Mouse (Mus musculus): Measurements from ENCODE around the gene Kbtbd2. TPM values are rescaled to one million over a fixed set of nuclear protein-coding genes. Genes with fewer than 3 reads are reported as not detected.

Kbtbd2 gene
- polyA plus RNA-seq, 1 experiment: 42.6 TPM

DNA sequence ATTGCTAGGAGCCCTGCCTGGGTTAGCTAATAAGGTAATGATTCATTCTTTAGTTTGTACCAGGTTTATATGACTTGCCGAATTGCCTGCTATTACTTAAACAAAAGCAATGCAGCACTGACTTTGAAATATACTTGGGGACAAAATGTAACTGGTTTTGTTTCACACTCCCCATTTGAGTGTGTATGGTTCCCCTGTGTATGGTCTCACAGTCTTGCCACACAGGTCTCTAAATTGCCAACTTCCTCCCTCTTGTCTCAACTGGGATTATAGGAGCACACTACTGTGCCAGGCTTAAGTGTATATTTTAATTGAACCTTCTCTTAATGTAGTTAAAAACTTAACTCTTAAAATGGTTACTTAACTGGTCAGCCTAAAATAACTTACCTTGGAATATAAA is 38.3 kb downstream of the Kbtbd2 start:
- Histone ChIP-seq H3K27ac (ENCODE audit: insufficient read depth, low read depth, low read length) (0 out of 2 replicates have a peak overlapping the region, but pooled peaks have one; percentile 6), H3K4me3 (ENCODE audit: insufficient read depth, low read length) (no peak overlapping the region), H3K4me1 (ENCODE audit: control insufficient read depth, insufficient read depth, low read length) (peaks cover 48% of the 10 kb centered on the region)
- TF ChIP-seq CTCF (IDR thresholded peaks at IDR 0.05; ENCODE audit: low read depth, low read length): no peak
- TF ChIP-seq POLR2A (IDR thresholded peaks at IDR 0.05; ENCODE audit: borderline replicate concordance, low read depth, low read length): no peak

DNA sequence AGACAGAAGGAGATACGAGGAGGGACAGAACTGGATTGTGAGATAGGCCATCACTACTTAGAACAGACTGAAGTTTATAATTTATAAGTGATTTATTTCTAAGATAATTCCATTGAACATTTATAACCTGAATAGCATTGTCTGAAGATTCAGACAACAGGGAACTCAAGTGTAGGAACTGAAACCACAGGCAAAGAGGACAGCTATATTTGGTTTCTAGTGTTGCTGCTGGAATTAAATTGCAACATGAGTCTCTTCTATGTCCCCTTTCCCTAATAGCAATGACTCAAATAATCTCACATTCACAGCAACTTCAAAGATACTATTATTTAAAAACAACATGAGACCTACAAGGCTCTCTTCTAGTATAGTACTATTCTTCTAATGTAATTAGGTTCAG is 41.5 kb downstream of the Kbtbd2 start:
- no peak overlapping the region for H3K4me3 ChIP-seq (ENCODE audit: insufficient read depth, low read length)
- TF ChIP-seq POLR2A (IDR thresholded peaks at IDR 0.05; ENCODE audit: borderline replicate concordance, low read depth, low read length): no peak
- TF ChIP-seq CTCF (IDR thresholded peaks at IDR 0.05; ENCODE audit: low read depth, low read length): no peak
- peak overlapping the region; percentile 94 for H3K27ac ChIP-seq (ENCODE audit: insufficient read depth, low read depth, low read length)
- H3K4me1 ChIP-seq (ENCODE audit: control insufficient read depth, insufficient read depth, low read length): peaks cover 40% of the 10 kb centered on the region

DNA sequence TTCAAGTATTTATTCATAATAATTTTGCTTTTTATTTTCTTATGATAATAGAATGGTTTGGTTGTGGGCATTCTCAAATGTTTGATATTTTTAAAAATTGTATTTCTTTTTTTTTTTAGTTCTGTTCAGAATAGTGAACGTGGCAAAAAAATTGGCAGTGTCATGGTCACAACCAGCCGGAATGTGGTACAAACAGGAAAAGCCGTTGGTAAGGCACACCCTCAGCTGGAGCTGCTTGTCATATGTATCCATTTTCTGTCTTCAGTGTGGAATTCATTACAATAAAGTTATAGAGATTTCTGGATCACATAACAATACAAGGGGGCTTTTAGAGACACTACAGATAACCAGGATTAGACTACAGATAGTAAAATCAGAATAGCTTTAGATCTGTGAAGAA is 43.9 kb downstream of the Kbtbd2 start:
- H3K4me3 ChIP-seq (ENCODE audit: insufficient read depth, low read length): no peak overlapping the region
- H3K27ac ChIP-seq (ENCODE audit: insufficient read depth, low read depth, low read length): no peak overlapping the region
- peaks cover 25% of the 10 kb centered on the region for H3K4me1 ChIP-seq (ENCODE audit: control insufficient read depth, insufficient read depth, low read length)
- TF ChIP-seq POLR2A (IDR thresholded peaks at IDR 0.05; ENCODE audit: borderline replicate concordance, low read depth, low read length) (no peak), CTCF (IDR thresholded peaks at IDR 0.05; ENCODE audit: low read depth, low read length) (no peak)

DNA sequence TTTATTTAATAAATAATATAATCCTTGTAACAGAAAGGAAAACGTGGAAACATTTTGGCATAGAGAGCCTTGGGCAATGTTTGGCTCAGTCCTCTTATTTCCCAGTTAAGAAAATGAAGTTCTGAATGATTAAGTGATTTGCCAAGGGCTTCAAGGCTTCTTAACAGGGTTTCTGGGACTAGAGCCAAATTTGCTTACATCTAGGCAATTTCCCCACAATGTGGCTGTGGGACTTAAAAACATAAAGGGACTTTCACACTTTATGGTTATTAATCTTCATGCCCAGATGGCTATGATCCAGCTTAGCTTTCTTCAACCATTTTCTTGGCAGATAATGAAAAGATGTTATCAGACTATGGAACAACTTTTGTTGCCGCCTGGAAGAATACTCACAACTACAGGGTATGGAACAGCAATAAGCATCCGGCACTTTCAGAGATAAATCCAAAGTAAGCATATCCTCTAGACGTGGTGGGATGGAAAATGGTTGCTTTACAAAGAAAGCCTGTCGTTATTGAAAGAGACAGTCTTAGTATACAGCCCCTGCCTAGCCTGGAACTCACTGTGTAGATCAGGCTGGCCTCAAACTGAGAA is 51.6 kb downstream of the Kbtbd2 start:
- no peak overlapping the region for H3K27ac ChIP-seq (ENCODE audit: insufficient read depth, low read depth, low read length)
- no peak for TF ChIP-seq POLR2A (IDR thresholded peaks at IDR 0.05; ENCODE audit: borderline replicate concordance, low read depth, low read length)
- no peak for TF ChIP-seq CTCF (IDR thresholded peaks at IDR 0.05; ENCODE audit: low read depth, low read length)
- H3K4me1 ChIP-seq (ENCODE audit: control insufficient read depth, insufficient read depth, low read length): no peaks in the 10 kb centered on the region
- H3K4me3 ChIP-seq (ENCODE audit: insufficient read depth, low read length): no peak overlapping the region

DNA sequence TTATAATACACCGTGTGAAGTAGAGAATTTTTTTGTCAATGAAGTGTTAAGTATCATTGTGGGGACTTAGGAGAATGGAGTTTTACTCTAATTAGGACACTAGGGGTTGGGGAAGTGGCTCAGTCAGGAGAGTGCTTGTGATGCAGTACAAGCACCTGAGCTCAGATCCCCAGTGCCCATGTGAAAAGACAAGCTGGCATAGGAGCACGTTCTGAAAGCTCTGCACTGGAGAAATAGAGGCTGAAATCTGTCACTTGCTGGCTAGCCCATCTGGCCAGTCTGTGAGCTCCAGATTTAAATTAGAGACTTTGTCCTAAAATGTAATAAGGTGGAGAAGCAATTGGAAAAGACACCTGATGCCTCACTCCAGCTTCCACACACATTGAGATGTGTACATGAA is 65.1 kb downstream of the Kbtbd2 start:
- no peak for TF ChIP-seq CTCF (IDR thresholded peaks at IDR 0.05; ENCODE audit: low read depth, low read length)
- no peak overlapping the region for H3K27ac ChIP-seq (ENCODE audit: insufficient read depth, low read depth, low read length)
- H3K4me3 ChIP-seq (ENCODE audit: insufficient read depth, low read length): no peak overlapping the region
- H3K4me1 ChIP-seq (ENCODE audit: control insufficient read depth, insufficient read depth, low read length): peaks cover 6% of the 10 kb centered on the region

Other genes starting within 250 kb of the Kbtbd2 start
- 0.23 TPM in 1 of 2 replicates, not detected in the other for gene Pde1c, start 228.7 kb downstream of the Kbtbd2 start, polyA plus RNA-seq (2012; ENCODE audit: insufficient read depth, insufficient read length, missing spikeins)
- 57.0 and 63.0 TPM in 2 replicates for gene Lsm5, start 93.1 kb downstream of the Kbtbd2 start, polyA plus RNA-seq (2012; ENCODE audit: insufficient read depth, insufficient read length, missing spikeins)
- gene Avl9, start 82.9 kb downstream of the Kbtbd2 start, polyA plus RNA-seq (2012; ENCODE audit: insufficient read depth, insufficient read length, missing spikeins): 18.9 and 19.2 TPM in 2 replicates
- gene Fkbp9, start 34.2 kb upstream of the Kbtbd2 start, polyA plus RNA-seq (2012; ENCODE audit: insufficient read depth, insufficient read length, missing spikeins): 6.8 and 6.9 TPM in 2 replicates
- 29.9 and 30.8 TPM in 2 replicates for gene Nt5c3, start 126.1 kb upstream of the Kbtbd2 start, polyA plus RNA-seq (2012; ENCODE audit: insufficient read depth, insufficient read length, missing spikeins)
- gene Vmn1r4, start 126.2 kb upstream of the Kbtbd2 start, polyA plus RNA-seq (2012; ENCODE audit: insufficient read depth, insufficient read length, missing spikeins): not detected in 2 replicates
- not detected in 2 replicates for gene Vmn1r5, start 172.5 kb upstream of the Kbtbd2 start, polyA plus RNA-seq (2012; ENCODE audit: insufficient read depth, insufficient read length, missing spikeins)
- 0.48 TPM in 1 of 2 replicates, not detected in the other for gene Vmn1r6, start 199.4 kb upstream of the Kbtbd2 start, polyA plus RNA-seq (2012; ENCODE audit: insufficient read depth, insufficient read length, missing spikeins)
- not detected in 2 replicates for gene Vmn1r7, start 227.5 kb upstream of the Kbtbd2 start, polyA plus RNA-seq (2012; ENCODE audit: insufficient read depth, insufficient read length, missing spikeins)
- gene Vmn1r8, start 234.5 kb upstream of the Kbtbd2 start, polyA plus RNA-seq (2012; ENCODE audit: insufficient read depth, insufficient read length, missing spikeins): not detected in 2 replicates